Mouse (Mus musculus): ENCODE data around the gene Cacng8. TPM values are rescaled to one million over a fixed set of nuclear protein-coding genes. Genes with fewer than 3 reads are reported as not detected.

Cacng8 gene
- polyA plus RNA-seq, 1 experiment from 2014 or later = 7.9 TPM

GRCm38 (mm10) chr7:3442476-3443062 is 52.1 kb downstream of the Cacng8 start:
- Histone ChIP-seq H3K27me3 (no peaks in the 10 kb centered on the region), H3K4me1 (no peaks in the 10 kb centered on the region), H3K36me3 (no peaks in the 10 kb centered on the region), H3K4me2 (replicated peaks) (no peak overlapping the region), H3K9ac (no peak overlapping the region), H3K27ac (no peak overlapping the region), H3K9me3 (replicated peaks) (no peaks in the 10 kb centered on the region), H3K4me3 (no peak overlapping the region)
- no peak for ATAC-seq (ENCODE audit: low FRiP score)
- 88% methylated on average over 10 of the region's 10 CpGs for WGBS

- no peaks in the 10 kb centered on the region for H3K36me3 ChIP-seq
- H3K9ac ChIP-seq = no peak overlapping the region
- no peaks in the 10 kb centered on the region for H3K9me3 ChIP-seq (replicated peaks)
- no peaks in the 10 kb centered on the region for H3K4me1 ChIP-seq
- peaks cover 6% of the 10 kb centered on the region; the same call in 1 of the 2 replicates for H3K27me3 ChIP-seq
- 83% methylated on average over 3 of the region's 3 CpGs for WGBS
- no peak overlapping the region for H3K4me2 ChIP-seq (replicated peaks)
- H3K27ac ChIP-seq = no peak overlapping the region
- no peak for ATAC-seq (ENCODE audit: low FRiP score)
- no peak overlapping the region for H3K4me3 ChIP-seq
These were observed 54.2 kb downstream of the Cacng8 start for GRCm38 (mm10) chr7:3444678-3445077.

- no peaks in the 10 kb centered on the region for H3K9me3 ChIP-seq (replicated peaks)
- H3K4me2 ChIP-seq (replicated peaks) = no peak overlapping the region
- no peak overlapping the region for H3K9ac ChIP-seq
- no peaks in the 10 kb centered on the region for H3K4me1 ChIP-seq
- H3K4me3 ChIP-seq = no peak overlapping the region
- peaks cover 6% of the 10 kb centered on the region; the same call in 1 of the 2 replicates for H3K27me3 ChIP-seq
- no peaks in the 10 kb centered on the region for H3K36me3 ChIP-seq
- no peak overlapping the region for H3K27ac ChIP-seq
- 76% methylated on average over 3 of the region's 3 CpGs for WGBS
- ATAC-seq (ENCODE audit: low FRiP score) = no peak
These were observed 56.1 kb downstream of the Cacng8 start for GRCm38 (mm10) chr7:3446584-3446983.

- Histone ChIP-seq H3K4me1 (no peaks in the 10 kb centered on the region), H3K27ac (no peak overlapping the region), H3K9me3 (replicated peaks) (no peaks in the 10 kb centered on the region), H3K4me2 (replicated peaks) (no peak overlapping the region), H3K4me3 (no peak overlapping the region), H3K27me3 (peaks cover 6% of the 10 kb centered on the region; the same call in 1 of the 2 replicates), H3K36me3 (no peaks in the 10 kb centered on the region), H3K9ac (no peak overlapping the region)
- ATAC-seq (ENCODE audit: low FRiP score) = no peak
- WGBS = 76% methylated on average over 4 of the region's 4 CpGs
These were observed 56.5 kb downstream of the Cacng8 start for GRCm38 (mm10) chr7:3447026-3447425.

GRCm38 (mm10) chr7:3448737-3449454 is 58.4 kb downstream of the Cacng8 start:
- Histone ChIP-seq H3K9ac (no peak overlapping the region), H3K27me3 (peaks cover 6% of the 10 kb centered on the region; the same call in 1 of the 2 replicates), H3K4me3 (no peak overlapping the region), H3K9me3 (replicated peaks) (no peaks in the 10 kb centered on the region), H3K4me2 (replicated peaks) (no peak overlapping the region), H3K4me1 (no peaks in the 10 kb centered on the region), H3K36me3 (no peaks in the 10 kb centered on the region), H3K27ac (no peak overlapping the region)
- ATAC-seq (ENCODE audit: low FRiP score) = peak; percentile 58; the same call in 1 of the 2 replicates
- 23% methylated on average over 15 of the region's 15 CpGs for WGBS

GRCm38 (mm10) chr7:3450671-3451070 is 60.2 kb downstream of the Cacng8 start:
- Histone ChIP-seq H3K9me3 (replicated peaks) (no peaks in the 10 kb centered on the region), H3K4me3 (no peak overlapping the region), H3K27me3 (peaks cover 6% of the 10 kb centered on the region; the same call in 1 of the 2 replicates), H3K4me1 (no peaks in the 10 kb centered on the region), H3K36me3 (no peaks in the 10 kb centered on the region), H3K4me2 (replicated peaks) (no peak overlapping the region), H3K9ac (no peak overlapping the region), H3K27ac (no peak overlapping the region)
- 73% methylated on average over 5 of the region's 5 CpGs for WGBS
- no peak for ATAC-seq (ENCODE audit: low FRiP score)

- H3K27me3 ChIP-seq = peaks cover 6% of the 10 kb centered on the region; the same call in 1 of the 2 replicates
- H3K9ac ChIP-seq = no peak overlapping the region
- no peak overlapping the region for H3K4me3 ChIP-seq
- no peaks in the 10 kb centered on the region for H3K4me1 ChIP-seq
- H3K4me2 ChIP-seq (replicated peaks) = no peak overlapping the region
- no peak for ATAC-seq (ENCODE audit: low FRiP score)
- no peaks in the 10 kb centered on the region for H3K36me3 ChIP-seq
- H3K27ac ChIP-seq = no peak overlapping the region
- no peaks in the 10 kb centered on the region for H3K9me3 ChIP-seq (replicated peaks)
- 48% methylated on average over 6 of the region's 6 CpGs for WGBS
These were observed 60.7 kb downstream of the Cacng8 start for GRCm38 (mm10) chr7:3451161-3451560.

GRCm38 (mm10) chr7:3452821-3453485 is 62.5 kb downstream of the Cacng8 start:
- Histone ChIP-seq H3K9me3 (replicated peaks) (no peaks in the 10 kb centered on the region), H3K36me3 (no peaks in the 10 kb centered on the region), H3K4me1 (no peaks in the 10 kb centered on the region), H3K9ac (no peak overlapping the region), H3K27me3 (peaks cover 6% of the 10 kb centered on the region; the same call in 1 of the 2 replicates), H3K27ac (no peak overlapping the region), H3K4me3 (no peak overlapping the region), H3K4me2 (replicated peaks) (no peak overlapping the region)
- ATAC-seq (ENCODE audit: low FRiP score) = no peak
- WGBS = 55% methylated on average over 12 of the region's 12 CpGs

- no peak overlapping the region for H3K4me2 ChIP-seq (replicated peaks)
- H3K27me3 ChIP-seq = peaks cover 6% of the 10 kb centered on the region; the same call in 1 of the 2 replicates
- no peaks in the 10 kb centered on the region for H3K36me3 ChIP-seq
- no peaks in the 10 kb centered on the region for H3K4me1 ChIP-seq
- H3K4me3 ChIP-seq = no peak overlapping the region
- ATAC-seq (ENCODE audit: low FRiP score) = no peak
- 60% methylated on average over 10 of the region's 11 CpGs for WGBS
- H3K9me3 ChIP-seq (replicated peaks) = no peaks in the 10 kb centered on the region
- H3K27ac ChIP-seq = no peak overlapping the region
- no peak overlapping the region for H3K9ac ChIP-seq
These were observed 63.2 kb downstream of the Cacng8 start for GRCm38 (mm10) chr7:3453486-3454183.

GRCm38 (mm10) chr7:3457111-3457840 is 66.8 kb downstream of the Cacng8 start:
- Histone ChIP-seq H3K4me3 (no peak overlapping the region), H3K9me3 (replicated peaks) (no peaks in the 10 kb centered on the region), H3K27me3 (no peaks in the 10 kb centered on the region), H3K4me1 (no peaks in the 10 kb centered on the region), H3K4me2 (replicated peaks) (no peak overlapping the region), H3K9ac (no peak overlapping the region), H3K36me3 (no peaks in the 10 kb centered on the region), H3K27ac (no peak overlapping the region)
- 94% methylated on average over 10 of the region's 10 CpGs for WGBS
- ATAC-seq (ENCODE audit: low FRiP score) = no peak

- H3K36me3 ChIP-seq = no peaks in the 10 kb centered on the region
- H3K27ac ChIP-seq = no peak overlapping the region
- H3K27me3 ChIP-seq = no peaks in the 10 kb centered on the region
- H3K4me3 ChIP-seq = no peak overlapping the region
- WGBS = 74% methylated on average over 9 of the region's 9 CpGs
- no peak overlapping the region for H3K9ac ChIP-seq
- H3K9me3 ChIP-seq (replicated peaks) = no peaks in the 10 kb centered on the region
- H3K4me2 ChIP-seq (replicated peaks) = no peak overlapping the region
- no peaks in the 10 kb centered on the region for H3K4me1 ChIP-seq
- no peak for ATAC-seq (ENCODE audit: low FRiP score)
These were observed 67.3 kb downstream of the Cacng8 start for GRCm38 (mm10) chr7:3457841-3458217.

All from hindbrain, embryonic 12.5 days (tissue).